Comparison of ENCODE assay signal across 23 mouse cellular contexts in genomic region chr8:94935172-94935571, GRCm38 (mm10). TPM values are rescaled to one million over a fixed set of nuclear protein-coding genes. Genes with fewer than 3 reads are reported as not detected.
"Had no signal": no experiment of that assay in that cellular context is flagged by ENCODE, and none has a peak within 500 bp of the region (broad histone marks: within the 10 kb centered on the region; RNA-seq: fewer than 3 reads in every experiment).

No protein-coding gene starts in this region.

- DNase-seq: kidney, adult 9 months; kidney, postnatal 14 days; kidney, postnatal 4 days; liver; lung, adult 18-20 months; lung, postnatal 10 days; lung, postnatal 36 days; retina, postnatal 1 day; thymus, adult 2 months; thymus, postnatal 14 days; thymus, postnatal 4 days had no signal

- ATAC-seq: liver, embryonic 12.5 days; midbrain, embryonic 16.5 days had no signal

- H3K4me2 ChIP-seq: limb, embryonic 13.5 days; liver, embryonic 12.5 days; liver, embryonic 15.5 days; lung, embryonic 15.5 days; midbrain, embryonic 12.5 days; neural tube, embryonic 13.5 days had no signal

- H3K27ac ChIP-seq: limb, embryonic 10.5 days; limb, embryonic 13.5 days; liver, embryonic 12.5 days; liver, embryonic 15.5 days; lung, embryonic 15.5 days; midbrain, embryonic 12.5 days; neural tube, embryonic 13.5 days; stomach, postnatal 0 days had no signal

- H3K9me3 ChIP-seq: limb, embryonic 10.5 days; limb, embryonic 13.5 days; liver, embryonic 12.5 days; liver, embryonic 15.5 days; lung, embryonic 15.5 days; midbrain, embryonic 12.5 days; neural tube, embryonic 13.5 days had no signal

- H3K4me1 ChIP-seq: limb, embryonic 10.5 days; limb, embryonic 13.5 days; liver, embryonic 12.5 days; liver, embryonic 15.5 days; lung, embryonic 15.5 days; midbrain, embryonic 12.5 days; neural tube, embryonic 13.5 days had no signal

- H3K27me3 ChIP-seq: limb, embryonic 13.5 days; lung, embryonic 15.5 days; midbrain, embryonic 12.5 days had no signal

- H3K36me3 ChIP-seq: limb, embryonic 10.5 days; limb, embryonic 13.5 days; liver, embryonic 12.5 days; liver, embryonic 15.5 days; lung, embryonic 15.5 days; midbrain, embryonic 12.5 days; neural tube, embryonic 13.5 days had no signal

- H3K9ac ChIP-seq: limb, embryonic 13.5 days; liver, embryonic 12.5 days; liver, embryonic 15.5 days; lung, embryonic 15.5 days; midbrain, embryonic 12.5 days; neural tube, embryonic 13.5 days had no signal

- H3K4me3 ChIP-seq: limb, embryonic 10.5 days; limb, embryonic 13.5 days; liver, embryonic 12.5 days; liver, embryonic 15.5 days; lung, embryonic 15.5 days; midbrain, embryonic 12.5 days; myocyte; neural tube, embryonic 13.5 days had no signal

RNA-seq across cellular contexts. Expression of gene Adgrg5, which starts 11.7 kb away (rescaled TPM):
- total RNA-seq: left cerebral cortex, adult 18-20 months; left cerebral cortex, postnatal 25 days had no signal
- polyA plus RNA-seq: midbrain, embryonic 16.5 days; myocyte had no signal
